Mouse (Mus musculus): ENCODE data around the gene Dupd1.

Dupd1 gene

DNA sequence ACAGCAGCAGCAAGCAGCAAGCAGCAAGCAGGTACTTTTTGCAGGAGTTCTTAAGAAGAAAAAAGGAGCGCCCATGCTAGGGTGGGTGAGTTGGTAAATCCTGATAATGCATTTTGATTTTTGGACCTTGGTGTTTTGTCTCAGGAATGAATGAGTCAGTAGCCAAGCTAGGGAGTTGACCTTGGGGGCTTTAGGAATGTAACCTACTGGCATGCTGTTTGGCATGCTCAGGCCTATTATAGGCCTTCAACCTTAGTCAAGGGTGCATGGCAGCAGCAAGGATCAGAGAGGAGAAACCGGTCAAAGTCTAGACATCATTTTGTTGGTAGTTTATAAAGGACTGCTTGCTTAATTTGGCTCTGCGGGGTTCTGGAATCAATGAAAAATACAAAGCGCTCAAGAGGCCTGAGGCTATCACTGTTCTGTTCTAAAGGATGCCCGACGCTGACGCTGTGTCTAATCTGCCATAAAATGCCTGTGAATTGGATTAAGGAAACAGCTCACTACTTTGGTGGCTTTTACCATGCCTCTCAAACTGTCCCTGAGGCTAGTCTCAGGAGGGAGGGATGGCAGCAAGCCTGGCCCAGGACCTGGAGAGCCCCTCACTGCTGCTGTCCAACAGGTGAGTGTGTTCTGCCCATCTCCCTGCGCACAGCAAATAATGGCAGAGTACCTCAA lies 7.8 kb upstream of the Dupd1 start:
- no peak for DNase-seq (ENCODE audit: low spot score in 2 of 2)

DNA sequence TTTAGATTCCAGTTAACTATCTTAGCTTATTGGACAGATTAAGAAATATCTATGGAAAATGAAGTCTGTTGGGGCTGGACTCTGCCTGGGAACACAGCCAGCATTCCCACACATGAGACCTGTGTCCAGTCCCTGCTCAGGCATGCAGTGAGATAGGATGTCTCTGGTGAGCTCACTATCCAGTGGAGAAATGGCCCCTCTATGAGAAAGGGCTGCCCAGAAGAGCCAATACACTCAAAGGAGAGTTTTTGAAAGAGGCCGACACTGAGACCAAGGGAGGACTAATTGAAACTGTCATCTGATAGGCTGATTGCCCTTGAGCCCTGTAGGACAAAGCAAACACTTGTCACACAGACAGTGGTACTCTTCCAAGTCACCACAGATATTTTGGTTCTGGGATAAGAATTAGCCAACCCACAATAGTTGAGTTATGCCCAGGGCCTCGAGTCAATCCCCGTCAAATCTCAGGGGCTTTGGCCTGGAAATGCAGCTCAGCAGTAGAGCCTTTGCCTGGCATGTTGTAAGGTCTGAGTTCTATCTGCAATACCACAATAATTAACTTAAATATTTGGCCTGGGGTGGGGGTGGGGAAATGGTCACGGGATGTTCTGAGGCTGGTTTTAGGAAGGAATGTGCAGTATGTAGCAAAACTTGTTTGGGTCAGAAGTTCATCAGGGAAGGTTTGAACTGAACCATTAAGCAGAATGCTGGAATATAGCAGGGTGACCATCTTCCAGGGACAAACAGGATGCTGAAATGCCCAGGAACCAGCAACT lies 6.2 kb upstream of the Dupd1 start:
- no peak for DNase-seq (ENCODE audit: low spot score in 2 of 2)

- DNase-seq (ENCODE audit: low spot score in 2 of 2) = no peak
Observed at GRCm38 (mm10) chr14:21719646-21720383, 5.4 kb upstream of the Dupd1 start.

- DNase-seq (ENCODE audit: low spot score in 2 of 2) = no peak
Observed at GRCm38 (mm10) chr14:21711231-21711630, 3.1 kb downstream of the Dupd1 start.

DNA sequence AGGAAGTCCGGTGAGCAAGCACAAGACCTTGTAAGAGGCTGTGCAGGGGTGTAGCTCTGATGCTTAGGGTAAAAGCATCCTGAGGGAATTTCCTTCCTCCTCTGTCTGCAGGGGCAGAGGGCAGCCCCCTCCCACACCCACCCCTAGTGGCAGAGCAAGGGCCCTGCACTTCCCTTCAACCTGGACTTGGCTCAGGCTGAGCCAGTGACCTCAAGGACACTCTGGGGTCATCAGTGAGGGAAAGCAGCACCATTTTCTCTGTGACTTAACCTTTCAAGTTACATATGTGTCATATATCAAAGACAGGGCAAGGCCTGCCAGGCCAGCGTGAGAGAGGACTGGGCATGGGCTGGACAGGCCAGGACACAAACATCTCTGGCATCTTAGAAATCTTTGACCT lies 4.8 kb downstream of the Dupd1 start:
- DNase-seq (ENCODE audit: low spot score in 2 of 2) = no peak

- DNase-seq (ENCODE audit: low spot score in 2 of 2) = no peak
Observed at GRCm38 (mm10) chr14:21706759-21707571, 7.4 kb downstream of the Dupd1 start.

DNA sequence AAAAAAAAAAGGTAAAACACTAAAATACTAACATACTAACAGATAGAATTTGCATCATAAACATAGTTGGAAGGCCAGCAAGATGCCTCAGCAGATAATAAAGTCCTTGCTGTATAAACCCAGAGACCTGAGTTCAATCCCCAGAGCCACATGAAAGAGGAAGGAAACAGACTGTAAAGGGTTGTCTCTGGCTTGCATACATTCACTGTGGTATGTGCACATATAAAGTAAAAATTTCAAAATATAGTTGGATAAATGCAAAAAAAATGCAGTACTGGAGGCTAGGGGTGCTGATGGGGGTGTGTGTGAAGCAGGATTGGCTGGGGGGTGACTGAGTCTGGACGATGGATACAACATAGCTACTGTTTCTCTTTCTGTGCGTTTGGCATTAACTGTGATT lies 8.9 kb downstream of the Dupd1 start:
- no peak for DNase-seq (ENCODE audit: low spot score in 2 of 2)

GRCm38 (mm10) chr14:21703255-21703654 lies 11.1 kb downstream of the Dupd1 start:
- no peak for DNase-seq (ENCODE audit: low spot score in 2 of 2)

DNA sequence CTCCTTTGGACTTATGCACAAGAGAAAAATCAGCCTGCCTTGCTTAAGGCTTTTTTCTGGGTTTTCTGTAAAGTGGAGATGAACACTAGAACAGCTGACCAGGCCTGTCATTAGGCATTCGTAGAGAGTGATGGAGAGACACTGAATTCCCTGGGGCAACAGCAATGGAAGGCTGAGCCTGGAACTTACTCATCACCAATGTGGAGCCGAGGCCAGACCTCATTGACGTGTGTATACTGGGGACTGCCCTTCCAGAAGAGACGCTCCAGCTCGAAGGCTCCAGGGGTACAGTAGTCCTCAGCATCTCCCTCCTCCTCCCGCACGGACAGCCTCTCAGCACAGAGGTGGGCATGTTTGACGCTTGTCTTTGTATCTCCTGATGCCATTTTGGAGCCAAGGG lies 11.7 kb downstream of the Dupd1 start:
- DNase-seq (ENCODE audit: low spot score in 2 of 2) = no peak

GRCm38 (mm10) chr14:21696186-21696830 lies 18.1 kb downstream of the Dupd1 start:
- no peak for DNase-seq (ENCODE audit: low spot score in 2 of 2)

DNA sequence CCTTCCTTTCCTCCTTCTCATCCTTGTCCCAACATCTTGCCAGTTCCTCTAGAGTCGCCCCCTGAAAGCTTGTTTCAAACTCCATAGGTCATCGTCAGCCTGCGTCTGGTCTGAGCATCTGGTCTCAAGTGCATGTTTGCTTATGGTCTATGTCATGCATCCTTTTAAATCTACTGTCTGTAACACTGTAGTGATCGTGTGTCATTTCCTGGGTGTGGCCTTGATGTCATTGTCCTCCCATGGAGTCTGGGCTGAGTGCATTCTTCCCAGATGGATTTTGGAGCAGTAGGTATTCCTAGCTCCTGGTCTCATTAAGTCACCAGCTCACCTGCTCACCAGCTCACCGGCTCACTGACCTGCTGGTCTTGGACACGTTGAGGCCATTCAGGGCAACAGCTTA lies 19.4 kb downstream of the Dupd1 start:
- DNase-seq (ENCODE audit: low spot score in 2 of 2) = no peak

- no peak for DNase-seq (ENCODE audit: low spot score in 2 of 2)
Observed at GRCm38 (mm10) chr14:21691070-21691469, 23.3 kb downstream of the Dupd1 start.

DNA sequence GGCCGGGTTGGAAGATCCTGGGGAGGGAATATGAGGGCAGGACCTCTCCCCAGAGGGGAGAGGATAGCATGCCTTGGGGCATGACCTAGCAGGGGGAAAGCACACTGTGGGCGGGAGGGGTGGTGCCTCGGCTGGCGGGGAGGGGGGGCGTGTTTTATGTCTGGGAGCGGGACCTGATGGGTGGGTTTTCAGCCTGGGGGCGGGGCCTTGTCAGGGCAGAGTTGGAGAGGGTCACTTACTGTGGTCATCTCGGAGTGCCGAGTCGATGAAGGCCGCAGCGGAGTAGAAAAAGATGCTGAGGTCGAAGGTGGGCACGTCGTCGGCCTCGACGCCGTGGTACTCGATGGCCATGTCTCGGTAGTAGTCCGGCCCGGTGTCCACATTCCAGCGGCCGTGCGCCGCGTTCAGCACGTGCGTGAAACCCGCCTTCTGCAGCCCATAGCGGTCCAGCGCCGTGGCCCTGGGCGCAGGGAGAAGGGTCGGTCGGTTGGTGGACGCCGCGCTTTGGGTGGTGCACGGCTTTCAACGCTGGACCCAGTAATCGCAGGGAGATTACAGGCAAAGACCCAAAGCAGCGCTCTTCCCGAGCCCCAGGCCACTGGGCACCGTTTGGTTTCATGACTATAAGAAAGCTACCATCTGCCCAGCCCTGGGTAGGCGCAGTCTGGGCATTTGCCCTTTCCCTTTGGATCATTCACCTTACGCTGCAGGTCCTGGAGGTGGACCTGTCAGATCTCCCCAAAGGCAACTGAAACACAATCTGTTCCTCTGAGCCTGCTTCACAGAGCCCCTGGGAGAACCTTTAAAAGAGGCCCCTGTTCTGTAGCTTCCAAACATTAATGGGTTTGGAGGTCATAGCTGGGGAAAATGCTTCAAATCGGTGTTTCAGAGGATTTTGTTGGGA lies 27.7 kb downstream of the Dupd1 start:
- no peak for DNase-seq (ENCODE audit: low spot score in 2 of 2)

DNA sequence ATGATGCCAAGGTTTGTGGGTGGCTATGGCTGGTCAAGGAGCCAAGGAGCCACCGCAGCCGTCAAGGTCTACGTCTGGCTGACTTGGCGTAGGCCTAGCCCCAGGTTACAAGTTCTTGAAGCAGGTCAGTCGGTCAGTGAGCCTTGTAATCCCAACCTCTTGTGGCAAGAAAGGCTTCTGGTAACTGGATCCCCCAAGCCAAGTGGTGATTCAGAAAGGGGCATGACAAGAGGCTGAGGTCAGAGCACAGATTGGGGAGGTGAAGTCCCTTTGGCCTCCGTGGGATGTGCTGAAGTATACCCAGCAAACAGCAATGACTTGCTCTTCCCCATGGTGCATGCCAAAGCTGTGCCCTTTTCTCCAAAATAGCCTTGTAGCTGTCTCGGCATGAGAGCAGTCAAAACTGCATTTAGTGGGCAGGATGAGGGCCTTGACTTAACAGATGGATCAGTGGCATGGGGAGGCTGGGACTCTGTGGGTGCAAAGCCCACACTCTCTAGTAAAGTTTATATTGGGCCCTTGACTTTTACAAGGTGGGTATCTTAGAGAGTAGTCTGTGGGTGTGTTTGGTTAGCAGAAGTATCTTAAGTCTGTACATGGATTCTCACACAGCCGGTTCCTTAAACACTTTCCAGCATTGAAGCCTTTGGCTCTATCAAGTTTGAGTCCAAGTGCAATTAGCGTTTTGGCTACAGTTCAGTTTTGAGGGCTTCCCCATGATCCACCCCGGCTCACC lies 28.8 kb downstream of the Dupd1 start:
- DNase-seq (ENCODE audit: low spot score in 2 of 2) = no peak

DNA sequence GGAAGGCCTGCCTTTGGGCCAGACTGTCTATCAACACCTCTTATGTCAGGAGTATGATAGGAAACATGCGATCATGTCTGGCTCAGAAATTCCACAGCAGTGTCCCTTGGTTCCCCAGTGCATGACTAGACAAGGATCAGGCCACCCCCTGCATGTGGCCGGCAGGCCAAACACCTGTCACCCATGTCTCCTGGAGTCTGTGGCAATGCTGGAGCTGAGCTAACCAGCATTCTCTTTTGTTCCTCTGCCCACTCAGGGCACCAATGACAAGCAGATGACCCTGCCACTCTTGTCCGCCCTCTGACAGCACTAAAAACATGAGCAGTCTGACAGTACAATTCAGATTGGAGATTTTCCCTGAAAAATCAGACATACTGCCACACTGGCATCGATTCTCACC lies 30.5 kb downstream of the Dupd1 start:
- no peak for DNase-seq (ENCODE audit: low spot score in 2 of 2)

DNA sequence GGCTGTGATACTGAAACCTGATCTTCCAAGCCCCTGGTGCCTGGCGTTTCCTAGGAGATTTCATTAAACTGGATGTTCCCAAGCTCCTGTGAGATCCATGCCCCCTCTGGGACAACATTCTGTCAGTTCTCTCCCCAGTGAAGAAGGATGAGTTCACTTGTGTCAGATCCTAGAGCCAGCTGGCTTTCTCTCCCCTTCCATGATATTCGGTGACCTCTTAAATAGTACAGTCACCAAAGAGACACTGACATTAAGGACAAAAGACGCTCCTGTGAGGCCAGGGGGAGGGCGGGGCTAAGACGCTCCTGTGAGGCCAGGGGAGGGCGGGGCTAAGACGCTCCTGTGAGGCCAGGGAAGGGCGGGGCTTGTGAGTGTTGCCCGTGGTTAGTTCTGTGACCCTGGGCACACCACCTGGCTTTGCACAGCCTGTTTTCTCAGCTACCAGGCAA lies 31.7 kb downstream of the Dupd1 start:
- peak; percentile 68 to 74 for DNase-seq (ENCODE audit: low spot score in 2 of 2)

GRCm38 (mm10) chr14:21679631-21680201 lies 34.7 kb downstream of the Dupd1 start:
- DNase-seq (ENCODE audit: low spot score in 2 of 2) = no peak

DNA sequence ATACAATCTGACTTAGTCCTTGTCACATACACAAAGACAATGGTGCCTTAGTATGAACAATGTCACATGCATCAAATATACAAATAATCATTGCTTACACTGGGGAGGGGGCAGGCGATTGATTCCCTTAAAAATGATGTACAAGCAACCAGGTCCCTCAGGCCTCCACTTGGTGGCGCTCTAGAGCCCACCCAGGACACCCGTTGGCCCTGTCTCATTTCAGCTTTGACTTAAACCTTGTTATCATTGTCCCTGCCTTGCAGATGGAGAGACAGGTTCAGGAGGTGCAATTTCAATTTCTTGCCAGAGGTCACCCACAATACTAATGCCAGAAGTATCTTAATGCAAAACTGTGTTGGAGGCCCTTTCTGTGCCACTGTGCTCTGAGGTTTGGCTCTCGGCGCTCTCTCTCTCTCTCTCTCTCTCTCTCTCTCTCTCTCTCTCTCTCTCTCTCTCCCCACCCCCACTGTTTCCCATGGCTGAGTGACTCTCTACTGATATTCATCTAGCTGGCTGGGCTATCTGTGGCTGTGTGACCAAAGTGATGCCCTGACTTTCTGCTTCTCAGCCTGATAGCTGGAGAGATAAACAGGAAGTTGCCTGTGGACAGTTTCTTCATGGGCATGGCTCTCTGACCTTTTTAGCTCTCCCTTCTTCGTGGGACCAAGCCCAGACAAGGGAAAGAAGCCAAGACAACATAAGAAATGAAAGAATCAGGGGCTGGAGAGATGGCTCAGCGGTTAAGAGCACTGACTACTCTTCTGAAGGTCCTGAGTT lies 35.7 kb downstream of the Dupd1 start:
- peak; percentile 37 to 56 for DNase-seq (ENCODE audit: low spot score in 2 of 2)
